ENCODE assay signal across 24 mouse cellular contexts in genomic region chr5:133731871-133732270, GRCm38 (mm10).
A peak's percentile ranks its signal among the peaks of the same experiment; 100 is the strongest.
DNase-seq lines count a peak whose midpoint lies in the region; ATAC-seq and TF ChIP-seq lines count a peak whose summit lies in the region.
"Had no signal": no experiment of that assay in that cellular context is flagged by ENCODE, and none has a peak within 500 bp of the region (broad histone marks: within the 10 kb centered on the region; RNA-seq: fewer than 3 reads in every experiment).

No protein-coding gene starts in this region.

- DNase-seq in gastrocnemius, adult 18-20 months (ENCODE audit: low spot score) = peak; percentile 17
- no peak for DNase-seq in gastrocnemius, adult 8-10 months (ENCODE audit: low spot score in 2 of 2)
- peak; percentile 4 to 6 for DNase-seq in heart, postnatal 14 days
- no peak for DNase-seq in heart, postnatal 10 days
- peak; percentile 79 for DNase-seq in lung, postnatal 0 days (ENCODE audit: low spot score)
- DNase-seq in skeletal muscle tissue, adult 2 months (ENCODE audit: low read depth, low spot score) = peak; percentile 24
- no peak for DNase-seq in kidney, postnatal 4 days
- DNase-seq: adrenal gland, adult 2 months; adrenal gland, postnatal 36 days; cerebellum, adult 2 months; cerebellum, postnatal 10 days; gastrocnemius, postnatal 14 days; heart, postnatal 4 days had no signal

- ATAC-seq in lung, postnatal 0 days = peak; percentile 50; the same call in 1 of the 2 replicates
- ATAC-seq: activated CD4-positive, CD25-positive, alpha-beta regulatory T cell, adult 4 months; forebrain, embryonic 14.5 days; hindbrain, embryonic 16.5 days; inflammation-experienced regulatory T-cells, adult 6 months; Patski had no signal

- H3K9me3 ChIP-seq in lung, postnatal 0 days (ENCODE audit: low read length) = no peaks in the 10 kb centered on the region
- H3K9me3 ChIP-seq: embryonic facial prominence, embryonic 10.5 days; forebrain, embryonic 10.5 days; heart, embryonic 15.5 days; hindbrain, embryonic 12.5 days had no signal

- no peak for TF ChIP-seq CTCF in lung, postnatal 0 days (IDR thresholded peaks at IDR 0.05)

- intact Hi-C loops in heart, postnatal 14 days (cut with DNase I) = no loop called here
- intact Hi-C loops in heart, postnatal 10 days (cut with DNase I) = no loop called here

- no peak overlapping the region for H3K27ac ChIP-seq in lung, postnatal 0 days (ENCODE audit: low read length)
- H3K27ac ChIP-seq: embryonic facial prominence, embryonic 10.5 days; forebrain, embryonic 10.5 days; heart, embryonic 15.5 days; hindbrain, embryonic 12.5 days had no signal

- no peak for TF ChIP-seq EP300 in lung, postnatal 0 days (IDR thresholded peaks at IDR 0.05)

- H3K36me3 ChIP-seq in lung, postnatal 0 days (ENCODE audit: insufficient read depth, low read length) = no peaks in the 10 kb centered on the region
- H3K36me3 ChIP-seq: embryonic facial prominence, embryonic 10.5 days; forebrain, embryonic 10.5 days; heart, embryonic 15.5 days; hindbrain, embryonic 12.5 days had no signal

- no peak overlapping the region for H3K4me3 ChIP-seq in lung, postnatal 0 days (ENCODE audit: low read depth, low read length)
- H3K4me3 ChIP-seq: embryonic facial prominence, embryonic 10.5 days; forebrain, embryonic 10.5 days; heart, embryonic 15.5 days; hindbrain, embryonic 12.5 days had no signal

- 41% methylated on average over 4 of the region's 4 CpGs for WGBS in lung, postnatal 0 days

- H3K4me2 ChIP-seq in lung, postnatal 0 days (replicated peaks; ENCODE audit: low read depth, low read length) = no peak overlapping the region
- H3K4me2 ChIP-seq: heart, embryonic 11.5 days; heart, embryonic 15.5 days; hindbrain, embryonic 12.5 days had no signal

- 0 out of 2 replicates have a peak, but pooled peaks cover 3% of the 10 kb centered on the region for H3K4me1 ChIP-seq in lung, postnatal 0 days (ENCODE audit: insufficient read depth, low read depth, low read length)
- H3K4me1 ChIP-seq: embryonic facial prominence, embryonic 10.5 days; forebrain, embryonic 10.5 days; heart, embryonic 15.5 days; hindbrain, embryonic 12.5 days had no signal

- no peaks in the 10 kb centered on the region for H3K27me3 ChIP-seq in lung, postnatal 0 days (replicated peaks; ENCODE audit: insufficient read depth, low read length)
- H3K27me3 ChIP-seq: CH12.LX; heart, embryonic 15.5 days; hindbrain, embryonic 12.5 days; Patski had no signal

- no peak overlapping the region for H3K9ac ChIP-seq in lung, postnatal 0 days (replicated peaks; ENCODE audit: low read depth)
- H3K9ac ChIP-seq: heart, embryonic 15.5 days; hindbrain, embryonic 12.5 days had no signal

Comparison
In these comparisons a context has a peak if more than half of its experiments do, and no peak if none do; other contexts are left out.
1. DNase-seq: peak in gastrocnemius, adult 18-20 months (single experiment), heart, postnatal 14 days (2 of 2), lung, postnatal 0 days (single experiment) and skeletal muscle tissue, adult 2 months (single experiment); none in gastrocnemius, adult 8-10 months (0 of 2), heart, postnatal 10 days (0 of 2) and kidney, postnatal 4 days (0 of 2).